Mouse (Mus musculus): ENCODE results near the gene Anxa5. TPM values are rescaled to one million over a fixed set of nuclear protein-coding genes. Genes with fewer than 3 reads are reported as not detected.

The Anxa5 gene
- 620 and 875 TPM in 2 replicates for polyA plus RNA-seq (2012; rRNA removed; ENCODE audit: low replicate concordance)

GRCm38 (mm10) chr3:36475532-36476087 is at the start of gene Anxa5, which contains the start of gene 1810062G17Rik:
Gene Anxa5, minus strand, starts transcription at chr3:36475894.
Gene 1810062G17Rik, plus strand, starts transcription at chr3:36475937.

GRCm38 (mm10) chr3:36521073-36522060 is 45.7 kb upstream of the Anxa5 start, which contains the start of gene Gm11549:
Gene Gm11549, minus strand, starts transcription at chr3:36521813.

Other genes starting within 250 kb of the Anxa5 start
- 2.0 and 3.2 TPM in 2 replicates for gene 1810062G17Rik, start within 50 bp of the Anxa5 start, polyA plus RNA-seq (2012; rRNA removed; ENCODE audit: low replicate concordance)
- gene Gm11549, start 45.9 kb upstream of the Anxa5 start, polyA plus RNA-seq (2012; rRNA removed; ENCODE audit: low replicate concordance) = 0.06 TPM in 1 of 2 replicates, not detected in the other
- 4.8 and 15.4 TPM in 2 replicates for gene Exosc9, start 76.7 kb upstream of the Anxa5 start, polyA plus RNA-seq (2012; rRNA removed; ENCODE audit: low replicate concordance)
- 4.7 and 18.0 TPM in 2 replicates for gene Ccna2, start 96.3 kb upstream of the Anxa5 start, polyA plus RNA-seq (2012; rRNA removed; ENCODE audit: low replicate concordance)
- 0.78 and 1.8 TPM in 2 replicates for gene Bbs7, start 137.6 kb upstream of the Anxa5 start, polyA plus RNA-seq (2012; rRNA removed; ENCODE audit: low replicate concordance)
- 1.9 and 2.3 TPM in 2 replicates for gene Trpc3, start 214.3 kb upstream of the Anxa5 start, polyA plus RNA-seq (2012; rRNA removed; ENCODE audit: low replicate concordance)

All from mammary gland, adult 2 months (tissue).